Mouse (Mus musculus) left cerebral cortex, postnatal 10 days (tissue): ENCODE data around the gene Polr3gl. TPM values are rescaled to one million over a fixed set of nuclear protein-coding genes. Genes with fewer than 3 reads are reported as not detected.
"Not testable (repeated sequence)": the region's sequence is repeated elsewhere in the genome, so short reads cannot be mapped to it uniquely, and the experiment has no call there.

Source experiments
- DNase-seq, 2 experiments: peaks; one replicate each; pipeline ENCODE4 v3.0.0; 2021 to 2022; ENCODE audit warnings: low spot score in 2 of 2, mixed read lengths in 1 of 2; ENCODE audit errors: extremely low spot score in 1 of 2
- intact Hi-C: fragments of 180-260 bp; cut with DNase I; formaldehyde crosslinking; loops from one replicate; pipeline ENCODE4 v1.15.1; 2025
- total RNA-seq, 2 experiments: library from RNA; stranded (reverse); gene quantifications; 2 replicates each; pipeline ENCODE4 v1.2.3; 2021

The Polr3gl gene
- total RNA-seq = 10 to 100 TPM; 26.3 to 29.3 TPM

DNA sequence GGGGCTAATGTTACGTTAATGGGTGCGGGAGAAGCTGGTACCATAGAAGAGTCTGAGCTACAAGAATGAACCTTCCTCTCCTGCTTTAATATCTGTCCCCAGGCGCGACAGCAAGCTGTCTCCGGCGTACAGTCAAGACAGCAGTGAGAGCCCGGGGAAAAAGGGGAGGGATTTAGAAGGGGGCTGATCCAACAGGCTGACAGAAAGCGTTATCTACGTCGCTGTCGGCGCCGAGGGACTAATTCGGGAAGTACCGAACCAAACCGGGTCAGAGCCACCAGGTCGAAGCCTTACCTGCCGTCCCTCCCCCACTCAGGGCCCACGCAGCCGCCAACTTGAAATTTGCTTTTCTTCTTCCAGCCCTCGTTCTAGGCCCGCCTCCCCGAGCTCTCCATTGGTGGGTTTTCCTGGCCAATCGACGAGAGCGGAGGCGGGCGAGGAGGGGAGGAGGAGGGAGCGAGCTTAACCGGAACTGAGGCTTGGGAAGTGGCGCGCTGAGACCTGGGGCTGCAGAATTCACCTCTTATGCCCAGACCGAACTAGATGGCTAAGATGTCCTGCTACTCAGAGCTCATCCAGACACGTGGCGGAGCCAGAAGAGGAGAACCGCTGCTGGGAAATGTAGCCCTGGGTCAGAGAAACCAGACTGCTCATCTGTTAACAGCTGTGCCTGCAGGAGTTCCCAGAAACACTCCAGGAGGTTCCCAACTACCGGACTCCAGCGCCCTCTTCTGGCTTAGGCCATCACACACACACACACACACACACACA, at the start of gene Polr3gl:
Polr3gl (minus strand) TSS at position 392 of the 771 bp plus-strand sequence.
- intact Hi-C loops = no loop called here

GRCm38 (mm10) chr3:96639219-96639618, 45.2 kb upstream of the Polr3gl start:
- intact Hi-C loops = loop anchor here (5.0 kb wide), 1 partner anchor 87 kb away; no protein-coding TSS in a partner anchor

More for the DNA sequence above, at the start of gene Polr3gl:
- peak; percentile 88 to 96 for DNase-seq

DNA sequence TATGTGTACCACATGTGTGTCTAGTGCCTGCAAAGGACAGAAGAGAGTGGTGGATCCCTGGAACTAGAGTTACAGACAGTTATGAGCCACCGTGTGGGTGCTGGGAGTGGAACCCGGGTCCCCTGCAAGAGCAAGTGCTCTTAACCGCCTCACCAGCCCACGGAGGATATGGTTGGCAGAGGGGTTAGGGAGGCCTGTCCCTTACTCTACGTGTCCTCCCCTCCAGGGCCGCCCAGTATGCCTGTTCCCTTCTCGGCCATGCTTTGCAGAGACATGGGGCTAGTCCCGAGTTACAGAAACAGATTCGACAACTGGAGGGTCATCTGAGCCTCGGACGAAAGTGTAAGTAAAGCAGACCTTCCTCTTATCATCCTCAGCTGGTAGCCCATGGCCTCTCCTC, 42.5 kb upstream of the Polr3gl start:
- DNase-seq = peak in 1 of 2 experiments; percentile 30
- intact Hi-C loops = loop anchor here (5.0 kb wide), 1 partner anchor 84 kb away; no protein-coding TSS in a partner anchor

More at GRCm38 (mm10) chr3:96639219-96639618, 45.2 kb upstream of the Polr3gl start:
- DNase-seq = peak in 1 of 2 experiments; percentile 52

DNA sequence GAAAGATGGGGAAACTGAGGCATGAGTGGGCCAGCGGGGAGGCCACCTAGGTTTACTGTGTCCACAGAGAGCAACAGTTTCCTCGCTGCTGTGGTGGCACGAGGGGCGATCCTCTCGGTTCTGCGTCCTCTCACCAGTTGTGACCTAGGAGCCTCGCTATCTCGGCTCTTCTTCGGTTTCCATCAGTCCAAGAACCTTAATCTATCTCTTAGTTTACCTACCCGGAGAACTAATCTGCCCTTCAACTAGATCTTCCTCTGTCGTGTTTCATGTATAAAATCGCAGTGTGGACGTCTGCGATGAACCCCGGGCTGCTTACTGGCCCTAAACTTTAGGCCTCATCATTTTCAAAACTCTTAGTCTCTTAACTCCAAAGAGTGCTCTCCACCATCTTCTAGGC, 41.9 kb upstream of the Polr3gl start:
- intact Hi-C loops = loop anchor here (5.0 kb wide), 1 partner anchor 84 kb away; no protein-coding TSS in a partner anchor
- DNase-seq = no peak

DNA sequence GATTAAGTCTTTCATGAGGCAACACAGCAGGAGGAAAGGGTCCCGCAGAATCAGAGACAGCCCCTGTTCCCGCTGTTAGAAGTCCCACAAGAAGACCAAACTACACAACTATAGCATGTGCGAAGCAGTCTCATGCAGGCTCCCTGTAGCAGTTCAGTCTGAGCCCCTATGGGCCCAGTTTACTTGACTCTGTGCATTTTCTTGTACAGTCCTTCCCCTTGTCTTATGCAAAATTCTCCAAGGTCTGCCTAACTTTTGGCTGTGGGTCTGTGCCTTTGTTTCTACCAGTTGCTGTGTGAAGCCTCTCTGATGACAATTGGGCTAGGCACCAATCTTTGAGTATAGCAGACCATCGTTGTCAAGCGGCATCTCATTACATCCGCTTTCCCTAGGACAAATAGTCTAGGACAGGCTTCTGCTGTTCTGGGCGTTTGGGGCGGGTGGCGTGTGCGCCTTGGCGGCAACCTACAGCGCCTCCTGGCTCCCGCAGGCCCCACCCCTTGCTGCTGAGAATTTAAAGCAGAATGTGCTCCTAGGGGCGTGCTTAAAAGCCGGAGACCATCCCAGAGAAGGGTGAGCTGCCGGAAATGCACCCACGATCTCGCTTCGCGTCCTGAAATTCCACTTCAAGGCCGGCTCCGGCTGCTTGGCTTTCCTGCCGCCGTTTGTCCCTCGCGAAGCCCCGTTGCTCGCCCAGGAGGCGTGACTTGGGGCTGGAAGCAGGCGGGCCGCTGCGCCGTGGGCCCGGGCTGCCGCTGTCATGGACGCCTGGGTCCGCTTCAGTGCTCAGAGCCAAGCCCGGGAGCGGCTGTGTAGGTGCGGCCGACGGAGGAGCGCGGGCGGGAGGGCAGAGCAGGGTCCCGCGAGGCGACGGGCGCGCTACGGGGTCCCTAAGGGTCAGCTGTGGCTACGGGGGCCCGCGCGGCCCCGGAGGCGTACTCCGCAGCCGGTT, 41.2 kb upstream of the Polr3gl start, which contains the start of the genes Pex11b and Gm42957:
Pex11b (plus strand) TSS at position 449 of the 952 bp plus-strand sequence.
Gm42957 (plus strand) TSS at position 547 of the 952 bp plus-strand sequence.
- peak; percentile 76 to 93 for DNase-seq
- intact Hi-C loops = loop anchor here (5.0 kb wide), 1 partner anchor 83 kb away; no protein-coding TSS in a partner anchor

- DNase-seq = no peak
- intact Hi-C loops = no loop called here
Measured at GRCm38 (mm10) chr3:96634015-96634414, 40.0 kb upstream of the Polr3gl start.

DNA sequence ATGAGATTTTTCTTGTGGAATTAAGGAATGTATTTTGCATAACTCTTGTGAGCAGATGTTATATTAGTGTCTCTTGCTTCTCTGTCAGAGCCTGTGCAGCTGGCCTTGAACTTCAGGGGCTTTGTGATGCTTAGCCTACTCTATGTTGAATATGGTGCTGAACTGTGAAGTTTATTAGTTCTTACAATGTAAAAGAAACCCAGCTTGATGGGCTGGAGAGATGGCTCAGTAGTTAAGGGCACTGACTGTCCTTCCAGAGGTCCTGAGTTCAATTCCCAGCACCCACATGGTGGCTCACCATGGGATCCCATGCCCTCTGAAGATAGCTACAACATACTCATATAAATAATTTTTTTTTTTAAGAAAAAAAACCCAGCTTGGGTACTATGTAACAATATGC, 38.1 kb upstream of the Polr3gl start:
- intact Hi-C loops = no loop called here
- DNase-seq = no peak

DNA sequence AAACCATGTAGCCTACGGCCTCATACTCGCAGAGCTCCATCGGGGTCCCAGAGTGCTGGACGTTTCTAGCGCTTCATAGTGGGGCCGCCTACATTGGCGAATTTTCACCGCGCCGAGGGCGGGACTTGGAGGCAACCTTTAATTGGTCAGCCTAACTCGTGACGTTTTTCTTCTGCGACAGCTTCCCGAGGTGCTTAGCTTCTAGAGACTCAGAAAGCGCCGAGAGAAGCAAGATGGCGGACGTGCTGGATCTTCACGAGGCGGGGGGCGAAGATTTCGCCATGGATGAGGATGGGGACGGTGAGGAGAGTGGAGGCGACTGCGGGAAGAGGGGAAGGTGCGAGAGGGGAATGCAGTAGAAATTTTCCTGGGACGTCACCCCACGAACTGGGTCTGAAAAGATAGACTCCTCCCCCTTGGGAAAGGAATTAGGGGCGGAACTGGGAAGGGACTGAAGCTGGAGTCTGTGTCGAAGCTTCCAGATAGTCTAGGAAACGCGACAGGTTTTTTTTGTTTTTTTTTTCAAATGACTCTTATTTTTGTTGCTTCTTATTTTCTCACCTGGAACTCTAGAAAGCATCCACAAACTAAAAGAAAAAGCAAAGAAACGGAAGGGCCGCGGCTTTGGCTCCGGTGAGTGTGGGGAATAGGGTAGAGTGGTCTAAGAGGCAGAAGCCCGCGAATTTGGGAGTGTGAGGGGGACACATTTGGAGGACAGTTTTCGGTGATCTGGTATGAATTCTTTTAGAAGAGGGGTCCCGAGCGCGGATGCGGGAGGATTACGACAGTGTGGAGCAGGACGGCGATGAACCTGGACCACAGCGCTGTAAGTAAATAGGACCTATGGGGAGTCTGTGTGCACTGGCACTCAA, 36.0 kb upstream of the Polr3gl start, which contains the start of gene Rbm8a:
Rbm8a (plus strand) TSS at position 205 of the 872 bp plus-strand sequence.
- intact Hi-C loops = no loop called here
- peak; percentile 97 for DNase-seq

- intact Hi-C loops = no loop called here
- no peak for DNase-seq
Measured at GRCm38 (mm10) chr3:96623201-96623600, 29.2 kb upstream of the Polr3gl start.

- intact Hi-C loops = no loop called here
- no peak for DNase-seq
Measured at GRCm38 (mm10) chr3:96617941-96618340, 24.0 kb upstream of the Polr3gl start.

GRCm38 (mm10) chr3:96606618-96607017, 12.6 kb upstream of the Polr3gl start:
- DNase-seq = no peak
- intact Hi-C loops = no loop called here

DNA sequence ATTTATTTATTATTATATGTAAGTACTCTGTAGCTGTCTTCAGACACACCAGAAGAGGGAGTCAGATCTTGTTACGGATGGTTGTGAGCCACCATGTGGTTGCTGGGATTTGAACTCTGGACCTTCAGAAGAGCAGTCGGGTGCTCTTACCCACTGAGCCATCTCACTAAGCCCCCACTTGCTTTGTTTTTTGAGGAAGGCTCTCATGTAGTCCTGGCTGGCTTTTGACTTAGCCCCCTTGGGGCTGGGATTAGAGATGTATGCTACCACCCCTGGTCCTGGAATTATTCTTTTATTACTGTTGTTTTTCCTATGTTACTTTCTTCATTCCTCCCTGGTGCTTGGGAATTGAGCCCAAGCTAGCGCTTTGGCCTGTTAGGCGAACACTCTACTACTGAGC, 12.0 kb upstream of the Polr3gl start:
- intact Hi-C loops, DNase-seq: not testable (repeated sequence)

DNA sequence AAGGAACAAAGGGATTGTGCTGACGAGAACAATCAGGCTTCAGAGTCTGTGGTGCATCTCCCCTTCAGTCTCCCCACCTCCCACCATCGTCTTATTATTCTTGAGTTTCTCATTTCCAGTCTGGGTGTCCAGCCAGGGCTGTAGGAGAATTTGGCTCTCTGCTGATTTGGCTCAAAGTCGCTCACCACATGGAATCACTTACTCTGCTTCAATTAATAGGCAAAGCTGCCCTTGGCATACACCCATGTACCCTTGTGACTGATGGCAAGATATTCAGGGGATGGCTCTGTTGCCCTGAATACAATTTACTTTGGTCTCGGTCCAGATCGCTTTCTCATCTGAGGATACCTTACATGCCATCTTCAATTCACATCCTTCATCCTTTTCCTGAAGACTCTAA, 9.3 kb upstream of the Polr3gl start:
- intact Hi-C loops = no loop called here

DNA sequence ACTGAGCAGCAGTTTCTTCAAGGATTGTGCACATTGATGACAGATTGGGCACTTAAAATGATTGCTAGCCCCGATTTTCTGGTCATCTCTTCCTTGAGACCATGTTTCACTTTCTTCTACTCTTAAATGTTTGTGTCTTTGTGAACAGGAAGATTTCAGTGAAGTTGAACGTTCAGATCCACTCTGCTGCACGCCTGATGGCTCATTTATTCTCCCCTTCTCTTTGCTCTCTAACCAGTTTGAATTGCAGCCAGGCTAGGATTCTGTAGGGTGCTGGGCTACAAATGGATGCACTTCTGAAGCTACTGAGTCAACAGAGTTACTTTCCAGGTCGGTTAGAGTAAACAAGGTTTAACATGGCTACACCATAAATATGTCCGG, 8.7 kb upstream of the Polr3gl start:
- no peak for DNase-seq
- intact Hi-C loops = no loop called here

More for the DNA sequence above, 9.3 kb upstream of the Polr3gl start:
- DNase-seq = no peak

DNA sequence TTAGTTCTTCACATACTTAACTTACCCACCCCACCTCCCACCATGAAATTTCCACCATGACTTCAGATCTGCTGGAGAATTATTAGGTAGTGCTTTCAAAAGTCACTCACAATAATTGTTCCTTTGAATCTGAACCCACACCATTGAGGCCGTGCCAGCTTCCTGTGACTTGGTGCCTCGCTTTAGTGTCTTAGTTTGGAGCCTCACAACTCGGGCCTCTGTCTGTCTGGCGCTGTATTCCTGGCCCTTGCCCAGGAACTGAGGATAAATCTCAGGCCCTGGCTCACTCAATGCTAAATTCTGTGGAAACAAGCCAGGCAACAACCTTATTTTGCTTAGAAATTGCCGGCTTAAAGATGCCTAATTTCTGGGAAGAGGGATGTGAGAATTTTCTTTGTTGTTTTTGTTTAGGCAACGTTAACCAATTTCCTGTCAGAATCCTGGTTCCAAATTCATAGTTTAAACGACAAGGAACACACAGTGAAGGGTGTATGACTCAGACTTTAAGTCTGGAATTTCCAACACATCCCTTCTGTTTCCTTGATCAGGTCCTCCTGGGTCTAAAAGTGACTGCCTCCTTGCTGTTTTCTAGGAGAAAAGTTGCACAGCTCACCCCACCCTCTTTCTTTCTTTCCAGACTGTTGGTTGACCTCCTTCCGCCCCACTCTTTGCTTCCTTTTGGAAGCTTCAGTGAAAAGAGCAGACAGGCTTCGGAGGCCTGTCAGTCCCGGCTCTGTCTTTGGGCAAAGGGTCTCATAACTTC, 8.1 kb upstream of the Polr3gl start:
- DNase-seq = no peak

DNA sequence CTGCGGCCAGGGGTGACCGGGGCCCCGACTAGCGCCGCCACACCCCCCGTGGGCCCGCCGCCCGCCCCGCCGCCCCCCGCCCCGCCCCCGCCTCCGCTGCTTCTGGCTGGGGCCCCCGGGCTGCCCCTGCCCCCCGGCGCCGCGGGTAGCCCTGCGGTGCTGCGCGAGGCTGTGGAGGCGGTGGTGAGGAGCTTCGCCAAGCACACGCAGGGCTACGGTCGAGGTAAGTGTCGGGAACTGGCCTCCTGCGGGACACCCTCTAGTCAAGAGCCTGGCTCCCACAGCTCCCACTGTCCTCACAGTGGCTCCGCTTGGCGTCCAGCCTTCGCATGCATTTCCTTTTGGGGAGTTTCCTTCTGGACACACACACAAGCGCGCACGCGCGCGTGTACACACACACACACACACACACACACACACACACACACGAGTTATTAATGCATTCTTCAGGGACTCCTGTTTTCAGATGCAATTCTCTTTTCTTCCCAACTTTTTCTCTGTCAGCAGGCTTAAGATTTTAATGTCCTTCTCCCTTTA, 7.3 kb upstream of the Polr3gl start:
- intact Hi-C loops = no loop called here
- peak in 1 of 2 experiments; percentile 83 for DNase-seq

More for the DNA sequence above, 8.1 kb upstream of the Polr3gl start:
- intact Hi-C loops = no loop called here

GRCm38 (mm10) chr3:96600639-96601250, 6.8 kb upstream of the Polr3gl start, which contains the start of gene Lix1l:
Lix1l (plus strand) TSS chr3:96601149.
- peak; percentile 96 for DNase-seq
- intact Hi-C loops = no loop called here
